Mouse (Mus musculus) C2C12 (cell line): ENCODE measurements around the gene Fsd2. TPM values are rescaled to one million over a fixed set of nuclear protein-coding genes. Genes with fewer than 3 reads are reported as not detected.

Experiments used
- H3K27me3 ChIP-seq: one replicate; pipeline ENCODE4 v1.6.1; 2011; ENCODE audit not compliant: control insufficient read depth, insufficient read depth, insufficient read length
- H3K36me3 ChIP-seq: one replicate; pipeline ENCODE4 v1.6.1; 2011; ENCODE audit not compliant: control insufficient read depth, insufficient read depth
- H3K4me3 ChIP-seq: one replicate; pipeline ENCODE4 v1.5.1; 2011; ENCODE audit warnings: mild to moderate bottlenecking, control low read depth; ENCODE audit not compliant: poor library complexity, insufficient read depth, severe bottlenecking
- H3K79me2 ChIP-seq: one replicate; pipeline ENCODE4 v1.6.1; 2011; ENCODE audit not compliant: control insufficient read depth, insufficient read depth
- H3K79me3 ChIP-seq: one replicate; pipeline ENCODE4 v1.6.1; 2011; ENCODE audit warnings: low read depth, control low read depth
- H3ac ChIP-seq: one replicate; pipeline ENCODE3; 2011; ENCODE audit warnings: low read depth; ENCODE audit not compliant: control insufficient read depth, insufficient read length
- CEBPB ChIP-seq: IDR thresholded peaks from one replicate; pipeline ENCODE4 v1.6.1; 2011; ENCODE audit warnings: low read depth, mild to moderate bottlenecking, control low read depth, moderate library complexity
- CTCF ChIP-seq: IDR thresholded peaks from one replicate; pipeline ENCODE4 v1.5.1; 2011; ENCODE audit not compliant: control insufficient read depth, insufficient read depth, insufficient read length
- FOSL1 ChIP-seq: IDR thresholded peaks from one replicate; pipeline ENCODE4 v1.8.0; 2011; ENCODE audit warnings: mild to moderate bottlenecking, low read length; ENCODE audit not compliant: poor library complexity, insufficient read depth, severe bottlenecking
- MAX ChIP-seq: IDR thresholded peaks from one replicate; pipeline ENCODE4 v1.6.1; 2011; ENCODE audit warnings: mild to moderate bottlenecking, control low read depth
- MYOD1 ChIP-seq: IDR thresholded peaks from one replicate; pipeline ENCODE4 v1.6.1; 2011; ENCODE audit warnings: low read depth; ENCODE audit not compliant: control insufficient read depth, insufficient read length
- MYOG ChIP-seq: IDR thresholded peaks from one replicate; pipeline ENCODE4 v1.6.1; 2011; ENCODE audit not compliant: control insufficient read depth, insufficient read length; ENCODE audit errors: extremely low read depth
- USF1 ChIP-seq: IDR thresholded peaks from one replicate; pipeline ENCODE4 v1.6.1; 2011; ENCODE audit warnings: low read depth, mild to moderate bottlenecking, control low read depth, moderate library complexity
- polyA plus RNA-seq: library from polyadenylated mRNA; unstranded; fragments of >200 nt; fragmentation: generic; extraction: Trizol; gene quantifications from one replicate; pipeline ENCODE4 v1.2.1, GENCODE M21; 2012; ENCODE audit warnings: missing spikeins

Fsd2 gene
- polyA plus RNA-seq, 1 experiment: not detected

- Histone ChIP-seq H3K4me3 (no peak overlapping the region), H3K79me2 (no peaks in the 10 kb centered on the region), H3K27me3 (peaks cover 7% of the 10 kb centered on the region), H3ac (no peak overlapping the region), H3K79me3 (no peaks in the 10 kb centered on the region), H3K36me3 (no peaks in the 10 kb centered on the region)
- TF ChIP-seq MYOD1: no peak
- TF ChIP-seq USF1: no peak
- no peak for TF ChIP-seq CTCF
- no peak for TF ChIP-seq CEBPB
Observed at GRCm38 (mm10) chr7:81604991-81605390, 38.2 kb upstream of the Fsd2 start.

DNA sequence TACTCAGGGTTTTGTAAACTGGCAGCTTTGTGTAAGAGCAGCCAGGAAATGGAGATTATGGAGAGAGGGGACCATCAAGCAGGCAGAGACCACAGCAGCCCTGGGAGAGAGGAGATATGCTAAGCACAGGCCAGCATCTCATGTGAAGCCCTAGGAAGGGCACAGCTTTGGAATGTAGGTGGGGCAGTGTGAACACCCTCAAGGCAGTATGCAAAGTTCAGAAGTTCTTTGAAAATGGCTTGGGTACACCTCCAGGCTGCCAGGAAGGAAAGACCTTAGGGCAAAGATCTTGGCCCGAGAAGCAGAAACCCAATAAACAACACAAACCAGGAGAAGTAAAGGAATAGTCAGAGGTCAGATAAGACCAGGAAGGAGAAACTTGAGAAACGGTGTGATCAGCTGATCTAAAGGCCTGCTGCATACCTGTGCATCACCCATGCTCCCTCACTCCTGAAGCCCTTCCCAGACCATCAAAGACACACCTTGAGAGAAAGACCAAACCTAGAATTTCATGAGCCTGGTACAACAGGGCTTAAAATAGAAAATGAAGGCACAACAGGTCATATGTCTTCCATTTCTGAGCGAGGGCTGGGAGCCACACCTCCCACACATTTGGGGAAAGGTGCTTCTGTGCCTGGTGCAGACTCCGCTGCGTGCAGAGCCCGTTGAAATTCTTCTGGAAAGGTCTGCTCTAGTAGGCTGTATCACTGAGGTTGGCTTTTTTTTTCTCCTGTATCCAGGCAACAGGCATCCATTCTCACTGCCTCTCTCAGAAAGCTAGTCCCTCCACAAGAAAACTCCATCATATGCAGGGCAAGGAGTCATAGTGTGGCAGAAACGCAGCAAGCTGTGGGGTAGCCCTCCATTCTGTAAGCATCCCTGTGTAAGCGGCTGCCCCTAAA lies 32.9 kb upstream of the Fsd2 start:
- TF ChIP-seq USF1: no peak
- no peak for TF ChIP-seq MYOG
- TF ChIP-seq MAX: no peak
- TF ChIP-seq FOSL1: no peak
- no peak for TF ChIP-seq MYOD1
- TF ChIP-seq CEBPB: no peak
- no peak for TF ChIP-seq CTCF
- Histone ChIP-seq H3K36me3 (peaks cover under 1% of the 10 kb centered on the region), H3K79me2 (no peaks in the 10 kb centered on the region)

GRCm38 (mm10) chr7:81597660-81598059 lies 30.9 kb upstream of the Fsd2 start:
- Histone ChIP-seq H3K4me3 (no peak overlapping the region), H3K27me3 (no peaks in the 10 kb centered on the region), H3ac (no peak overlapping the region), H3K79me2 (no peaks in the 10 kb centered on the region), H3K36me3 (peaks cover 3% of the 10 kb centered on the region), H3K79me3 (no peaks in the 10 kb centered on the region)
- no peak for TF ChIP-seq MYOG
- no peak for TF ChIP-seq CEBPB
- no peak for TF ChIP-seq MYOD1
- TF ChIP-seq CTCF: no peak
- TF ChIP-seq MAX: no peak
- no peak for TF ChIP-seq USF1
- no peak for TF ChIP-seq FOSL1

More for the DNA sequence above, 32.9 kb upstream of the Fsd2 start:
- Histone ChIP-seq H3K79me3 (no peaks in the 10 kb centered on the region), H3K27me3 (no peaks in the 10 kb centered on the region), H3K4me3 (no peak overlapping the region), H3ac (no peak overlapping the region)

DNA sequence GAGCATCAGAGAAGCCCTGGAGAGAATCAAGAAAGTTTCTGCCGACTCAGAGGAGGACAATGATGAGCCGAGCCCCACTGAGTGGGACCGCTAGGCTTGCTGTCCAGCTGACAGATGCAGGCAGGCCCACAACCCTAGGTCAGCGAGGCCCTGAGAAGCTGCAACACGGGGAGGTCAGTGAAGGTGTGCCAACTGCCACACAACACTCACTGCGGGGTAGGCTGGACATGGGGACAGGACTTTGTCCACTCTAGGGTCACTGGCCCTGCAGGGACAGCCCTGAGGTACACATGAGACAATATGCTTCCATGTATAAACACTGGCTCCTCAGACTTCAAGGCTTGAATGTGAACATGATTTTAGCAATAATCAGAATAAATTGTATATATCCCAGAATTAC lies 29.3 kb upstream of the Fsd2 start:
- Histone ChIP-seq H3K27me3 (no peaks in the 10 kb centered on the region), H3K36me3 (peaks cover 3% of the 10 kb centered on the region), H3K79me3 (no peaks in the 10 kb centered on the region), H3K79me2 (no peaks in the 10 kb centered on the region), H3ac (no peak overlapping the region), H3K4me3 (no peak overlapping the region)
- TF ChIP-seq MYOD1: no peak
- no peak for TF ChIP-seq MYOG
- TF ChIP-seq MAX: no peak
- no peak for TF ChIP-seq FOSL1
- TF ChIP-seq CEBPB: no peak
- TF ChIP-seq CTCF: no peak
- TF ChIP-seq USF1: no peak

GRCm38 (mm10) chr7:81595056-81595455 lies 28.3 kb upstream of the Fsd2 start:
- no peak overlapping the region for H3K4me3 ChIP-seq
- no peaks in the 10 kb centered on the region for H3K27me3 ChIP-seq
- no peak overlapping the region for H3ac ChIP-seq
- no peak for TF ChIP-seq USF1
- no peak for TF ChIP-seq MYOG
- TF ChIP-seq FOSL1: no peak
- TF ChIP-seq MAX: no peak
- no peak for TF ChIP-seq MYOD1
- TF ChIP-seq CEBPB: no peak
- TF ChIP-seq CTCF: no peak
- H3K79me2 ChIP-seq: no peaks in the 10 kb centered on the region
- no peaks in the 10 kb centered on the region for H3K79me3 ChIP-seq
- peaks cover 3% of the 10 kb centered on the region for H3K36me3 ChIP-seq

DNA sequence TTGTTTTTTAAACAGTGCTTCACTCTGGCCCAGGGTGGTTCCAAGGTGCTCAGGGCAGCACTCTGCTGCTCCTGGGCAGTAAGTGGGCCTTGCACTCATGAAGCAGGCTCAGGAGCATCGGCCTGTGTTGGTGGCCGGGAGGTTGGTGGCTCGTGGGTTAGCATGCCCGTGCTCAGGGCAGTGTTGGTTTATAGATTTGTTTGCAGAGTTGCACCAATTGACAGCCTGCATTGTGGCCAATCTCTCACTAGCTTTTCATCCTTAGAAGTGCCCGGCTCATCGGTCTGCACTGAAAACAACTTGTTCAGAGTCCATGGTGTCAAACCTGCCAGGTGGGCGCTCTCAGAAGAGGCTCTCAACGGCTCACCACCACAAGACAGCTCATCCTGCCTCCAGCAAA lies 26.6 kb upstream of the Fsd2 start:
- Histone ChIP-seq H3K27me3 (no peaks in the 10 kb centered on the region), H3K36me3 (peaks cover 3% of the 10 kb centered on the region), H3K79me3 (no peaks in the 10 kb centered on the region), H3K79me2 (no peaks in the 10 kb centered on the region), H3K4me3 (no peak overlapping the region), H3ac (no peak overlapping the region)
- no peak for TF ChIP-seq MYOG
- TF ChIP-seq FOSL1: no peak
- TF ChIP-seq MYOD1: no peak
- no peak for TF ChIP-seq USF1
